ENCODE assay signal across 9 mouse cellular contexts in the genomic region with DNA sequence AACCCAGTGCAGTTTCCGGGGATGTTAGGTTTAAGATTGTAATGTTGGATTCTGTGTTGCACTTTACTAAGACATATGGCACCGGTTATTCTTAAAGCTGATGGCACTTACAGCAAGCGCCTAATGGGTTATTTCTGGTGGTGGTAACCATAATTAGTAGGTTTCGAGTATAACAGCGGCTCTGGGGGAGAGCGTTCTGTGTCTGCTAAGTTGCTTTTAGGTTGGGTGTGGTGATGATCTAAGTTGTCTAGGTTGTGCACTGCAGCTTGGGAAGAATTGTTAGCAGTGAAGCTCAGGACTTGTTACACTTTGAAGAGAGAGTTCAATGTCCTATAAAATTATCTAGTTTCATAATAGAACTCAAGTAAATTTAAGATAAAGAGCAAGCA. TPM values are rescaled to one million over a fixed set of nuclear protein-coding genes. Genes with fewer than 3 reads are reported as not detected.
A peak's percentile ranks its signal among the peaks of the same experiment; 100 is the strongest.
DNase-seq lines count a peak whose midpoint lies in the region; ATAC-seq and TF ChIP-seq lines count a peak whose summit lies in the region.
"Had no signal": no experiment of that assay in that cellular context is flagged by ENCODE, and none has a peak within 500 bp of the region (broad histone marks: within the 10 kb centered on the region; RNA-seq: fewer than 3 reads in every experiment).

No protein-coding gene starts in this region.

- H3K9ac ChIP-seq in heart, embryonic 13.5 days: peak overlapping the region; percentile 97
- peak overlapping the region; percentile 95 for H3K9ac ChIP-seq in heart, postnatal 0 days (replicated peaks; ENCODE audit: low read depth, low read length)
- peak overlapping the region; percentile 95 for H3K9ac ChIP-seq in midbrain, embryonic 12.5 days (replicated peaks)

- WGBS in heart, embryonic 13.5 days: 1% methylated on average over 6 of the region's 6 CpGs
- WGBS in heart, postnatal 0 days: under 1% methylated on average over 6 of the region's 6 CpGs
- WGBS in midbrain, embryonic 12.5 days: 0% methylated on average over 6 of the region's 6 CpGs

- H3K27me3 ChIP-seq in heart, embryonic 13.5 days (replicated peaks): no peaks in the 10 kb centered on the region
- H3K27me3 ChIP-seq in heart, postnatal 0 days (ENCODE audit: control insufficient read depth, insufficient read depth, low read length): no peaks in the 10 kb centered on the region
- H3K27me3 ChIP-seq in midbrain, embryonic 12.5 days: no peaks in the 10 kb centered on the region
- H3K27me3 ChIP-seq: Patski had no signal

- H3K4me2 ChIP-seq in heart, embryonic 13.5 days: peak overlapping the region; percentile 85
- H3K4me2 ChIP-seq in heart, postnatal 0 days (ENCODE audit: low read depth, low read length): peak overlapping the region; percentile 94
- H3K4me2 ChIP-seq in midbrain, embryonic 12.5 days (replicated peaks): peak overlapping the region; percentile 76

- no peak for DNase-seq in heart, adult 18-20 months
- DNase-seq in Muller cell, postnatal 12 days (ENCODE audit: inconsistent ontology term): peak; percentile 6
- no peak for DNase-seq in heart, postnatal 0 days (ENCODE audit: low spot score)
- no peak for DNase-seq in layer of hippocampus, adult 18-20 months (ENCODE audit: low spot score in 2 of 2)
- DNase-seq in cerebellum, adult 11 months: no peak

- no peak for TF ChIP-seq CTCF in heart, postnatal 0 days (IDR thresholded peaks at IDR 0.05; ENCODE audit: low read depth)

- H3K4me1 ChIP-seq in heart, embryonic 13.5 days: peaks cover 35% of the 10 kb centered on the region
- peaks cover 25% of the 10 kb centered on the region for H3K4me1 ChIP-seq in heart, postnatal 0 days (ENCODE audit: control insufficient read depth, insufficient read depth)
- H3K4me1 ChIP-seq in midbrain, embryonic 12.5 days: peaks cover 25% of the 10 kb centered on the region

- H3K9me3 ChIP-seq in heart, embryonic 13.5 days: no peaks in the 10 kb centered on the region
- H3K9me3 ChIP-seq in heart, postnatal 0 days (replicated peaks; ENCODE audit: control insufficient read depth, low read length): no peaks in the 10 kb centered on the region
- no peaks in the 10 kb centered on the region for H3K9me3 ChIP-seq in midbrain, embryonic 12.5 days

- no peak for ATAC-seq in heart, embryonic 13.5 days (ENCODE audit: extremely low read depth, insufficient number of reproducible peaks, low FRiP score, low TSS enrichment)
- ATAC-seq in heart, postnatal 0 days (ENCODE audit: insufficient read depth, low read depth): no peak
- no peak for ATAC-seq in midbrain, embryonic 12.5 days (ENCODE audit: low FRiP score, low read depth)
- no peak for ATAC-seq in monocyte, adult 5-6 weeks (replicated peaks; ENCODE audit: insufficient number of reproducible peaks, low FRiP score, low TSS enrichment, poor library complexity, severe bottlenecking)

- TF ChIP-seq EP300 in heart, postnatal 0 days (IDR thresholded peaks at IDR 0.05; ENCODE audit: low read depth): no peak

- H3K4me3 ChIP-seq in heart, embryonic 13.5 days: peak overlapping the region; percentile 90
- peak overlapping the region; percentile 89 for H3K4me3 ChIP-seq in heart, postnatal 0 days (ENCODE audit: low read depth, low read length)
- peak overlapping the region; percentile 77 for H3K4me3 ChIP-seq in midbrain, embryonic 12.5 days

- 0 out of 2 replicates have a peak, but pooled peaks cover 7% of the 10 kb centered on the region for H3K36me3 ChIP-seq in heart, embryonic 13.5 days
- no peaks in the 10 kb centered on the region for H3K36me3 ChIP-seq in heart, postnatal 0 days (replicated peaks; ENCODE audit: control insufficient read depth, insufficient read depth, low read length)
- no peaks in the 10 kb centered on the region for H3K36me3 ChIP-seq in midbrain, embryonic 12.5 days

- H3K27ac ChIP-seq in heart, embryonic 13.5 days (replicated peaks): peak overlapping the region; percentile 93
- peak overlapping the region; percentile 93 for H3K27ac ChIP-seq in heart, postnatal 0 days (ENCODE audit: low read depth)
- H3K27ac ChIP-seq in midbrain, embryonic 12.5 days (replicated peaks): peak overlapping the region; percentile 88

RNA-seq across cellular contexts. Expression of gene Sec63, which starts 1.4 kb away (rescaled TPM):
- 14.7 and 15.2 TPM in 2 replicates for polyA plus RNA-seq in heart, embryonic 13.5 days (2015; fragmentation: Nextera tagmentation; extraction: Ambion mirVana)
- 10 to 100 TPM; 29.5 to 37.7 TPM for total RNA-seq in heart, adult 18-20 months (2021)
- 14.3 and 15.5 TPM in 2 replicates for total RNA-seq in heart, postnatal 0 days (2014; rRNA removed; ENCODE audit: low replicate concordance)
- polyA plus RNA-seq in heart, postnatal 0 days (2015; fragmentation: Nextera tagmentation; extraction: Ambion mirVana): 10.9 and 11.0 TPM in 2 replicates
- 33.2 and 34.7 TPM in 2 replicates for polyA plus RNA-seq in midbrain, embryonic 12.5 days (2016; fragmentation: Nextera tagmentation; extraction: Ambion mirVana)
- total RNA-seq in layer of hippocampus, adult 18-20 months (2021): 10 to 100 TPM; 44.8 to 51.1 TPM
- 40.7 to 60.1 TPM (median 45.8 TPM) in 3 replicates for total RNA-seq in monocyte, adult 5-6 weeks (2017)
